16 mouse cellular contexts compared by ENCODE assay signal in genomic region chr11:35481611-35482363, GRCm38 (mm10).
"Had no signal": no experiment of that assay in that cellular context is flagged by ENCODE, and none has a peak within 500 bp of the region (broad histone marks: within the 10 kb centered on the region; RNA-seq: fewer than 3 reads in every experiment).

No protein-coding gene starts in this region.

- H3K4me3 ChIP-seq: kidney, embryonic 15.5 days; left cerebral cortex, adult 2 months; limb, embryonic 10.5 days; midbrain, embryonic 15.5 days; neural tube, embryonic 13.5 days had no signal

- ATAC-seq: lung, postnatal 0 days; midbrain, embryonic 15.5 days had no signal

- H3K36me3 ChIP-seq: kidney, embryonic 15.5 days; midbrain, embryonic 15.5 days; neural tube, embryonic 13.5 days had no signal

- DNase-seq: kidney, adult 18-20 months; kidney, postnatal 14 days; lung, adult 2 months; lung, postnatal 36 days; retina, postnatal 1 day; right cerebral cortex, postnatal 4 days; spleen, adult 18-20 months; thymus, adult 2 months; thymus, postnatal 25 days had no signal

- H3K27ac ChIP-seq: kidney, embryonic 15.5 days; left cerebral cortex, adult 2 months; limb, embryonic 10.5 days; midbrain, embryonic 15.5 days; neural tube, embryonic 13.5 days had no signal

- H3K9me3 ChIP-seq: kidney, embryonic 15.5 days; limb, embryonic 10.5 days; midbrain, embryonic 15.5 days; neural tube, embryonic 13.5 days had no signal

- H3K9ac ChIP-seq: kidney, embryonic 15.5 days; midbrain, embryonic 15.5 days; neural tube, embryonic 13.5 days had no signal

- H3K4me1 ChIP-seq: kidney, embryonic 15.5 days had no signal

- H3K4me2 ChIP-seq: kidney, embryonic 15.5 days; midbrain, embryonic 11.5 days; midbrain, embryonic 15.5 days; neural tube, embryonic 13.5 days had no signal
